Mouse (Mus musculus) CH12.LX (cell line): Measurements from ENCODE around the gene Meig1. TPM values are rescaled to one million over a fixed set of nuclear protein-coding genes. Genes with fewer than 3 reads are reported as not detected.
A peak's percentile ranks its signal among the peaks of the same experiment; 100 is the strongest.

Source experiments
- DNase-seq: peaks from one replicate; pipeline ENCODE4 v3.0.0-alpha.2; 2013; ENCODE audit errors: extremely low read depth
- H3K27ac ChIP-seq: 2 replicates; pipeline ENCODE4 v1.5.1; 2012; ENCODE audit warnings: low read depth, mild to moderate bottlenecking, control low read depth, moderate library complexity; ENCODE audit not compliant: insufficient read depth
- H3K27me3 ChIP-seq: replicated peaks from 2 replicates; pipeline ENCODE3; 2012; ENCODE audit warnings: inconsistent platforms
- H3K36me3 ChIP-seq, 2 experiments: replicated peaks in 1 of 2; 2 replicates each; pipeline versions ENCODE3 to v1.6.1; 2012; ENCODE audit warnings: inconsistent platforms in 1 of 2, low read length in 1 of 2, mild to moderate bottlenecking in 1 of 2, mixed read lengths in 1 of 2, moderate library complexity in 1 of 2; ENCODE audit not compliant: control insufficient read depth in 1 of 2, insufficient read depth in 1 of 2
- H3K4me1 ChIP-seq, 2 experiments: 2 replicates each; pipeline ENCODE4 v1.6.1; 2012; ENCODE audit warnings: inconsistent platforms in 1 of 2, moderate library complexity in 1 of 2; ENCODE audit not compliant: insufficient read depth in 2 of 2, control insufficient read depth in 1 of 2
- H3K4me2 ChIP-seq: 2 replicates; pipeline ENCODE4 v1.6.1; 2012; ENCODE audit warnings: low read depth, mild to moderate bottlenecking, control low read depth; ENCODE audit not compliant: poor library complexity, insufficient read depth, severe bottlenecking
- H3K4me3 ChIP-seq, 3 experiments: fragments of 150-350 bp in 1 of 3; sonication (generic) in 1 of 3; replicated peaks in 1 of 3; 2 replicates each; pipeline versions ENCODE3 to v1.5.1; 2011 to 2012; ENCODE audit warnings: low read depth in 2 of 3, low read length in 2 of 3, mild to moderate bottlenecking in 2 of 3, moderate library complexity in 2 of 3, control low read depth in 1 of 3, improper control_type of control experiment in 1 of 3, inconsistent platforms in 1 of 3, mixed read lengths in 1 of 3; ENCODE audit not compliant: poor library complexity in 1 of 3
- H3K79me2 ChIP-seq: replicated peaks from 2 replicates; pipeline ENCODE4 v1.6.1; 2012; ENCODE audit warnings: mild to moderate bottlenecking, moderate library complexity; ENCODE audit not compliant: control insufficient read depth, poor library complexity, insufficient read depth, severe bottlenecking; ENCODE audit errors: extremely low read depth
- H3K9ac ChIP-seq: 2 replicates; pipeline ENCODE4 v1.6.1; 2012; ENCODE audit warnings: low read depth, mild to moderate bottlenecking, control low read depth, moderate library complexity; ENCODE audit not compliant: insufficient read depth
- H3K9me3 ChIP-seq: replicated peaks from 2 replicates; pipeline ENCODE3; 2012; ENCODE audit warnings: low read length, inconsistent platforms, mixed read lengths
- BHLHE40 ChIP-seq: IDR thresholded peaks from 2 replicates; pipeline ENCODE4 v1.6.1; 2011; ENCODE audit warnings: mild to moderate bottlenecking, low read depth, low read length, improper control_type of control experiment
- CHD1 ChIP-seq: IDR thresholded peaks from 2 replicates; pipeline ENCODE4 v1.6.1; 2012; ENCODE audit warnings: low read depth, low read length, improper control_type of control experiment, inconsistent platforms
- CHD2 ChIP-seq: IDR thresholded peaks from 2 replicates; pipeline ENCODE4 v1.6.1; 2011; ENCODE audit warnings: low read length, improper control_type of control experiment
- E2F4 ChIP-seq: IDR thresholded peaks from 2 replicates; pipeline ENCODE4 v1.6.1; 2011; ENCODE audit warnings: low read depth, low read length, improper control_type of control experiment; ENCODE audit not compliant: insufficient replicate concordance
- ELF1 ChIP-seq: IDR thresholded peaks from 2 replicates; pipeline ENCODE4 v1.6.1; 2014; ENCODE audit warnings: low read depth, mild to moderate bottlenecking, inconsistent platforms, low read length, improper control_type of control experiment
- ETS1 ChIP-seq: conservative IDR thresholded peaks from 2 replicates; pipeline ENCODE4 v1.6.1; 2012; ENCODE audit warnings: low read depth, mild to moderate bottlenecking, inconsistent platforms, low read length, improper control_type of control experiment, moderate library complexity
- GABPA ChIP-seq: IDR thresholded peaks from 2 replicates; pipeline ENCODE4 v1.6.1; 2012; ENCODE audit warnings: low read depth, low read length, improper control_type of control experiment, inconsistent platforms; ENCODE audit not compliant: insufficient replicate concordance
- IRF4 ChIP-seq: IDR thresholded peaks from 2 replicates; pipeline ENCODE4 v1.6.1; 2014; ENCODE audit warnings: low read depth, mild to moderate bottlenecking, inconsistent platforms, low read length, improper control_type of control experiment
- MAFK ChIP-seq: IDR thresholded peaks from 2 replicates; pipeline ENCODE4 v1.6.1; 2011; ENCODE audit warnings: low read length, improper control_type of control experiment; ENCODE audit not compliant: insufficient replicate concordance
- MAX ChIP-seq: IDR thresholded peaks from 2 replicates; pipeline ENCODE4 v1.6.1; 2011; ENCODE audit warnings: low read length, improper control_type of control experiment
- MAZ ChIP-seq: IDR thresholded peaks from 2 replicates; pipeline ENCODE4 v1.6.1; 2012; ENCODE audit warnings: low read depth, mild to moderate bottlenecking, inconsistent platforms, low read length, improper control_type of control experiment, moderate library complexity
- MEF2A ChIP-seq: IDR thresholded peaks from 2 replicates; pipeline ENCODE4 v1.6.1; 2014; ENCODE audit warnings: low read depth, mild to moderate bottlenecking, inconsistent platforms, low read length, improper control_type of control experiment, borderline replicate concordance
- MXI1 ChIP-seq: IDR thresholded peaks from 2 replicates; pipeline ENCODE4 v1.6.1; 2011; ENCODE audit warnings: mild to moderate bottlenecking, low read depth, low read length, improper control_type of control experiment
- MYC ChIP-seq: IDR thresholded peaks from 2 replicates; pipeline ENCODE4 v1.6.1; 2011; ENCODE audit warnings: low read depth, mild to moderate bottlenecking, improper control_type of control experiment, low read length
- NELFE ChIP-seq: IDR thresholded peaks from 2 replicates; pipeline ENCODE4 v1.6.1; 2011; ENCODE audit warnings: low read depth, low read length, improper control_type of control experiment
- NRF1 ChIP-seq: IDR thresholded peaks from 2 replicates; pipeline ENCODE4 v1.6.1; 2014; ENCODE audit warnings: low read depth, mild to moderate bottlenecking, inconsistent platforms, low read length, improper control_type of control experiment, moderate library complexity
- PAX5 ChIP-seq: IDR thresholded peaks from 2 replicates; pipeline ENCODE4 v1.6.1; 2012; ENCODE audit warnings: low read length, inconsistent platforms, mixed read lengths
- POLR2A ChIP-seq: IDR thresholded peaks from 2 replicates; pipeline ENCODE4 v1.6.1; 2011; ENCODE audit warnings: low read depth, mild to moderate bottlenecking, improper control_type of control experiment, low read length
- RCOR1 ChIP-seq: conservative IDR thresholded peaks from 2 replicates; pipeline ENCODE4 v1.6.1; 2012; ENCODE audit warnings: low read depth, mild to moderate bottlenecking, inconsistent platforms, low read length, improper control_type of control experiment
- SIN3A ChIP-seq: IDR thresholded peaks from 2 replicates; pipeline ENCODE4 v1.6.1; 2012; ENCODE audit warnings: low read length, improper control_type of control experiment, inconsistent platforms
- TBP ChIP-seq: conservative IDR thresholded peaks from 2 replicates; pipeline ENCODE4 v1.6.1; 2011; ENCODE audit warnings: low read depth, low read length, improper control_type of control experiment
- TCF12 ChIP-seq: IDR thresholded peaks from 2 replicates; pipeline ENCODE4 v1.6.1; 2014; ENCODE audit warnings: low read depth, mild to moderate bottlenecking, inconsistent platforms, low read length, improper control_type of control experiment
- UBTF ChIP-seq: IDR thresholded peaks from 2 replicates; pipeline ENCODE4 v1.6.1; 2012; ENCODE audit warnings: low read depth, mild to moderate bottlenecking, inconsistent platforms, low read length, improper control_type of control experiment, moderate library complexity
- USF1 ChIP-seq: IDR thresholded peaks from 2 replicates; pipeline ENCODE4 v1.6.1; 2014; ENCODE audit warnings: low read depth, mild to moderate bottlenecking, inconsistent platforms, low read length, improper control_type of control experiment
- USF2 ChIP-seq: conservative IDR thresholded peaks from 2 replicates; pipeline ENCODE4 v1.6.1; 2011; ENCODE audit warnings: low read depth, low read length, improper control_type of control experiment
- ZC3H11A ChIP-seq: IDR thresholded peaks from 2 replicates; pipeline ENCODE4 v1.6.1; 2012; ENCODE audit warnings: low read depth, mild to moderate bottlenecking, inconsistent platforms, low read length, improper control_type of control experiment
- dilution Hi-C: fragments of 300-500 bp; cut with MboI; formaldehyde crosslinking; loops from 2 replicates; pipeline ENCODE4 v1.14.3; 2020; ENCODE audit warnings: low sequenced_read_pairs; ENCODE audit not compliant: extremely low pct_unique_long_range_greater_than_20kb, extremely low pct_ligation_motif_present
- in situ Hi-C: fragments of 300-500 bp; cut with MboI; formaldehyde crosslinking; loops from 3 replicates; pipeline ENCODE4 v1.14.3; 2019; ENCODE audit warnings: low sequenced_read_pairs, low pct_ligation_motif_present, low pct_unique_long_range_greater_than_20kb, mixed read lengths
- polyA plus RNA-seq: library from polyadenylated mRNA; unstranded; fragments of >175 nt; gene quantifications from 2 replicates; pipeline ENCODE4 v1.2.1, GENCODE M21; 2012; ENCODE audit warnings: low read depth; ENCODE audit not compliant: insufficient read length
- total RNA-seq, 2 experiments: library from RNA; depleted of rRNA; stranded (reverse); fragments of 300-350 nt in 1 of 2; fragments of >200 nt in 1 of 2; gene quantifications; 2 replicates each; pipeline ENCODE4 v1.2.3; 2012 to 2014

The Meig1 gene
- total and polyA plus RNA-seq, 3 experiments, result not detected

DNA sequence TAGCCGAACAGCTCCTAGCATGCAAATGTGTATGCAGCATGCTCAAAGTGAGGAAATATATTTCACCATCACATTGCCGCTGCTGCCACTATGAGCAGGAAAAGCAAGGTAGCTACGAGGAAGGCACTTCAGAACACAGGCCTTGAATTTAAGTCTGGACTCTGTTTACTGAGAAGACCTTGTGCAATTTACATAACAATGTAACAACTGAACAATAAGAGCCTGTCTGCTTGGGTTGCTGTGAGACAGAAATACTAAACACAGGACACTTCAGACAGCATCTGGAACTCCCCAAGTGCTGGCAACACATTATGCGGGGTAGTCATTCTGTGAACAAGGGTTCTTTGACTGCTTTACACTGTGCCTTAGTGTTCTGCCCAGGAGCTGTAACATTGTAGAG, 2.3 kb downstream of the Meig1 start:
- Histone ChIP-seq H3K36me3 (no peaks in the 10 kb centered on the region), H3K4me3 (no peak overlapping the region), H3K27ac (no peak overlapping the region), H3K4me1 (peaks cover 7 to 28% of the 10 kb centered on the region in 2 experiments; a peak in 3 of 4 replicates), H3K4me2 (peak overlapping the region; percentile 55; the same call in 1 of the 2 replicates), H3K79me2 (0 out of 2 replicates have a peak, but pooled peaks cover 2% of the 10 kb centered on the region), H3K9me3 (peaks cover 4% of the 10 kb centered on the region), H3K9ac (no peak overlapping the region), H3K27me3 (peaks cover 9% of the 10 kb centered on the region)
- in situ Hi-C loops, result no loop called here
- TF ChIP-seq NELFE, result no peak
- TF ChIP-seq E2F4, result no peak
- no peak; the same call in 1 of the 2 replicates for TF ChIP-seq IRF4
- dilution Hi-C loops, result no loop called here
- no peak for DNase-seq

DNA sequence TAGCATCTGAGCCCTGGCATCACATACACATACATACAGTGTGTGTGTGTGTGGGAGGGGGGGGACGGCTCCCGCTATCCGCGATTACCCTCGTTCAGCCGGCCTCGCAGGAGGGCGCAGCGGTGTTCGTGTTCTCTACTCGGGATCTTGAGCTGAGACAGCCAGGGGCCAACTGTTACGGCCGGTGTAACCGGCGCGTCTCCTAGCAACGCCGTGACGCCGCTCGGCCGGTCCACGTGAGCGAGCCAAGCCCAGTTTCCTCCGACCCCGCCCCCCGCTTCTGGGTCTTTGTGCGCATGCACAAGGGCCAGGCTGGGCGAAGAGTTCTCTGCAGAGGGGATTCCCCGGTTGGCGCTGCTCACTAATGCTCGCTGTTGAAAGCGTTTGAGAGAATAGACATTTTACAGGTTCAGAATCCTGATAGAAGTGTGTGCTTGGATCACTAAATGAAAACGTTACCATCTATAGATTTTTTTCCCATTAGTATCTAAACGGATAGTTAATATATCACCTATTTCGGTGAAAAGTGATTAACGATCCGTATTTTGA, 3.5 kb downstream of the Meig1 start:
- DNase-seq, result peak; percentile 95
- Histone ChIP-seq H3K79me2 (no peaks in the 10 kb centered on the region), H3K9ac (no peak overlapping the region; the same call in 1 of the 2 replicates), H3K4me3 (peak overlapping the region; percentile 39 to 62 (median 56)), H3K36me3 (no peaks in the 10 kb centered on the region), H3K27me3 (peaks cover 9% of the 10 kb centered on the region), H3K4me1 (peaks cover 7 to 24% of the 10 kb centered on the region in 2 experiments; a peak in 3 of 4 replicates), H3K4me2 (peak overlapping the region; percentile 42), H3K27ac (no peak overlapping the region), H3K9me3 (peaks cover 4% of the 10 kb centered on the region)
- dilution Hi-C loops, result no loop called here
- in situ Hi-C loops, result loop anchor here (10.0 kb wide), 1 partner anchor 74 kb away; no protein-coding TSS in a partner anchor
- TF ChIP-seq MYC, result no peak; the same call in 1 of the 2 replicates
- no peak for TF ChIP-seq PAX5
- TF ChIP-seq NRF1, result peak; percentile 93
- TF ChIP-seq ELF1, result no peak
- TF ChIP-seq MEF2A, result peak; percentile 34; the same call in 1 of the 2 replicates
- TF ChIP-seq ETS1, result peak; percentile 34
- peak; percentile 89 for TF ChIP-seq MAX
- peak; percentile 79 for TF ChIP-seq USF1
- no peak for TF ChIP-seq CHD2
- TF ChIP-seq POLR2A, result 0 out of 2 replicates have a peak, but pooled peaks have one; percentile 32
- TF ChIP-seq GABPA, result no peak
- TF ChIP-seq TBP, result no peak
- TF ChIP-seq UBTF, result no peak
- TF ChIP-seq MAFK, result no peak
- peak; percentile 42; the same call in 1 of the 2 replicates for TF ChIP-seq USF2
- no peak for TF ChIP-seq MAZ
- TF ChIP-seq CHD1, result 0 out of 2 replicates have a peak, but pooled peaks have one; percentile 17
- TF ChIP-seq SIN3A, result peak; percentile 99
- no peak for TF ChIP-seq TCF12
- TF ChIP-seq BHLHE40, result peak; percentile 95
- peak; percentile 100 for TF ChIP-seq MXI1
- no peak for TF ChIP-seq IRF4
- TF ChIP-seq ZC3H11A, result no peak
- no peak for TF ChIP-seq RCOR1
- no peak for TF ChIP-seq NELFE
